Mouse (Mus musculus): ENCODE results near the gene 1700015G11Rik. TPM values are rescaled to one million over a fixed set of nuclear protein-coding genes. Genes with fewer than 3 reads are reported as not detected.

Gene 1700015G11Rik
- total and polyA plus RNA-seq, 2 experiments from 2014 or later, result not detected

GRCm38 (mm10) chr7:52022039-52022438 lies 6.5 kb upstream of the 1700015G11Rik start:
- no peak overlapping the region for H3K4me3 ChIP-seq (ENCODE audit: low read depth, low read length)
- H3K4me1 ChIP-seq (ENCODE audit: insufficient read depth, low read length), result no peaks in the 10 kb centered on the region
- H3K9me3 ChIP-seq (ENCODE audit: low read length), result no peaks in the 10 kb centered on the region
- TF ChIP-seq CTCF (IDR thresholded peaks at IDR 0.05), result no peak
- no peak for ATAC-seq (ENCODE audit: low FRiP score)
- no peaks in the 10 kb centered on the region for H3K27me3 ChIP-seq (ENCODE audit: insufficient read depth, low read length)
- H3K4me2 ChIP-seq (ENCODE audit: low read depth, low read length, poor library complexity, severe bottlenecking), result no peak overlapping the region
- 85% methylated on average over 4 of the region's 4 CpGs for WGBS
- no peak overlapping the region for H3K27ac ChIP-seq (ENCODE audit: low read depth, low read length)
- DNase-seq (ENCODE audit: low spot score), result no peak
- H3K9ac ChIP-seq (replicated peaks; ENCODE audit: low read length, poor library complexity, severe bottlenecking), result no peak overlapping the region
- H3K36me3 ChIP-seq (ENCODE audit: insufficient read depth, low read length), result no peaks in the 10 kb centered on the region

- H3K27me3 ChIP-seq (ENCODE audit: insufficient read depth, low read length), result no peaks in the 10 kb centered on the region
- ATAC-seq (ENCODE audit: low FRiP score) (no peak), DNase-seq (ENCODE audit: low spot score) (no peak)
- 85% methylated on average over 1 of the region's 1 CpGs for WGBS
- H3K4me2 ChIP-seq (ENCODE audit: low read depth, low read length, poor library complexity, severe bottlenecking), result no peak overlapping the region
- H3K4me1 ChIP-seq (ENCODE audit: insufficient read depth, low read length), result no peaks in the 10 kb centered on the region
- no peak overlapping the region for H3K27ac ChIP-seq (ENCODE audit: low read depth, low read length)
- H3K9me3 ChIP-seq (ENCODE audit: low read length), result no peaks in the 10 kb centered on the region
- H3K36me3 ChIP-seq (ENCODE audit: insufficient read depth, low read length), result no peaks in the 10 kb centered on the region
- H3K4me3 ChIP-seq (ENCODE audit: low read depth, low read length), result no peak overlapping the region
- H3K9ac ChIP-seq (replicated peaks; ENCODE audit: low read length, poor library complexity, severe bottlenecking), result no peak overlapping the region
- TF ChIP-seq CTCF (IDR thresholded peaks at IDR 0.05), result no peak
These were observed 348 bp downstream of the 1700015G11Rik start for GRCm38 (mm10) chr7:52015180-52015579.

- H3K4me1 ChIP-seq (ENCODE audit: insufficient read depth, low read length), result no peaks in the 10 kb centered on the region
- no peak for ATAC-seq (ENCODE audit: low FRiP score)
- no peak overlapping the region for H3K4me2 ChIP-seq (ENCODE audit: low read depth, low read length, poor library complexity, severe bottlenecking)
- WGBS, result 83% methylated on average over 7 of the region's 7 CpGs
- no peaks in the 10 kb centered on the region for H3K9me3 ChIP-seq (ENCODE audit: low read length)
- TF ChIP-seq CTCF (IDR thresholded peaks at IDR 0.05), result no peak
- H3K9ac ChIP-seq (replicated peaks; ENCODE audit: low read length, poor library complexity, severe bottlenecking), result no peak overlapping the region
- H3K27ac ChIP-seq (ENCODE audit: low read depth, low read length), result no peak overlapping the region
- H3K36me3 ChIP-seq (ENCODE audit: insufficient read depth, low read length), result no peaks in the 10 kb centered on the region
- H3K27me3 ChIP-seq (ENCODE audit: insufficient read depth, low read length), result no peaks in the 10 kb centered on the region
- H3K4me3 ChIP-seq (ENCODE audit: low read depth, low read length), result no peak overlapping the region
- DNase-seq (ENCODE audit: low spot score), result no peak
These were observed 2.1 kb downstream of the 1700015G11Rik start for GRCm38 (mm10) chr7:52013457-52013856.

- no peaks in the 10 kb centered on the region for H3K4me1 ChIP-seq (ENCODE audit: insufficient read depth, low read length)
These were observed 8.4 kb downstream of the 1700015G11Rik start for GRCm38 (mm10) chr7:52007138-52007537.

GRCm38 (mm10) chr7:52006296-52006630 lies 9.3 kb downstream of the 1700015G11Rik start:
- under 1% methylated on average over 9 of the region's 9 CpGs for WGBS
- no peak for DNase-seq (ENCODE audit: low spot score)
- peak overlapping the region; percentile 74 for H3K27ac ChIP-seq (ENCODE audit: low read depth, low read length)
- no peak for TF ChIP-seq CTCF (IDR thresholded peaks at IDR 0.05)
- peak overlapping the region; percentile 73 for H3K4me2 ChIP-seq (ENCODE audit: low read depth, low read length, poor library complexity, severe bottlenecking)
- H3K27me3 ChIP-seq (ENCODE audit: insufficient read depth, low read length), result no peaks in the 10 kb centered on the region
- H3K4me3 ChIP-seq (ENCODE audit: low read depth, low read length), result peak overlapping the region; percentile 73
- peak overlapping the region; percentile 74; the same call in 1 of the 2 replicates for H3K9ac ChIP-seq (replicated peaks; ENCODE audit: low read length, poor library complexity, severe bottlenecking)
- no peaks in the 10 kb centered on the region for H3K9me3 ChIP-seq (ENCODE audit: low read length)
- H3K36me3 ChIP-seq (ENCODE audit: insufficient read depth, low read length), result no peaks in the 10 kb centered on the region
- peak; percentile 86 for ATAC-seq (ENCODE audit: low FRiP score)
- H3K4me1 ChIP-seq (ENCODE audit: insufficient read depth, low read length), result no peaks in the 10 kb centered on the region

More at GRCm38 (mm10) chr7:52007138-52007537, 8.4 kb downstream of the 1700015G11Rik start:
- H3K4me2 ChIP-seq (ENCODE audit: low read depth, low read length, poor library complexity, severe bottlenecking), result no peak overlapping the region
- TF ChIP-seq CTCF (IDR thresholded peaks at IDR 0.05), result no peak
- H3K4me3 ChIP-seq (ENCODE audit: low read depth, low read length), result no peak overlapping the region
- WGBS, result 95% methylated on average over 2 of the region's 2 CpGs
- H3K27ac ChIP-seq (ENCODE audit: low read depth, low read length), result no peak overlapping the region
- no peak overlapping the region for H3K9ac ChIP-seq (replicated peaks; ENCODE audit: low read length, poor library complexity, severe bottlenecking)
- no peaks in the 10 kb centered on the region for H3K36me3 ChIP-seq (ENCODE audit: insufficient read depth, low read length)
- no peak for ATAC-seq (ENCODE audit: low FRiP score)
- no peaks in the 10 kb centered on the region for H3K27me3 ChIP-seq (ENCODE audit: insufficient read depth, low read length)
- no peaks in the 10 kb centered on the region for H3K9me3 ChIP-seq (ENCODE audit: low read length)
- DNase-seq (ENCODE audit: low spot score), result no peak

GRCm38 (mm10) chr7:52005511-52006295 lies 9.8 kb downstream of the 1700015G11Rik start, which contains the start of gene Svip:
Gene Svip, minus strand, starts transcription at chr7:52006018.
- Histone ChIP-seq H3K27ac (ENCODE audit: low read depth, low read length) (peak within 1 kb of the TSS; percentile 74), H3K4me1 (ENCODE audit: insufficient read depth, low read length) (no peaks in the 10 kb centered on the region), H3K9ac (replicated peaks; ENCODE audit: low read length, poor library complexity, severe bottlenecking) (peak within 1 kb of the TSS; percentile 74), H3K9me3 (ENCODE audit: low read length) (no peaks in the 10 kb centered on the region), H3K4me2 (ENCODE audit: low read depth, low read length, poor library complexity, severe bottlenecking) (peak within 1 kb of the TSS; percentile 73), H3K4me3 (ENCODE audit: low read depth, low read length) (peak within 1 kb of the TSS; percentile 73), H3K36me3 (ENCODE audit: insufficient read depth, low read length) (no peaks in the 10 kb centered on the region), H3K27me3 (ENCODE audit: insufficient read depth, low read length) (no peaks in the 10 kb centered on the region)
- WGBS, result 1% methylated on average over 38 of the region's 47 CpGs
- TF ChIP-seq CTCF (IDR thresholded peaks at IDR 0.05), result no peak
- ATAC-seq (ENCODE audit: low FRiP score), result peak; percentile 97
- peak; percentile 98 for DNase-seq (ENCODE audit: low spot score)
